Mouse (Mus musculus): Measurements from ENCODE around the gene Ccdc42. TPM values are rescaled to one million over a fixed set of nuclear protein-coding genes. Genes with fewer than 3 reads are reported as not detected.

The Ccdc42 gene
- 0.69 TPM in 1 of 2 replicates, not detected in the other for polyA plus RNA-seq (2016; fragmentation: Nextera tagmentation; extraction: Ambion mirVana)

GRCm38 (mm10) chr11:68586721-68587120, at the start of gene Ccdc42:
Gene Ccdc42 (plus strand): TSS chr11:68587021.
- Histone ChIP-seq H3K27me3 (0 out of 2 replicates have a peak, but pooled peaks cover 5% of the 10 kb centered on the region), H3K36me3 (replicated peaks) (no peaks in the 10 kb centered on the region), H3K4me3 (replicated peaks) (no peak within 1 kb of the TSS), H3K4me1 (peaks cover 3% of the 10 kb centered on the region), H3K27ac (no peak within 1 kb of the TSS), H3K9me3 (no peaks in the 10 kb centered on the region), H3K4me2 (no peak within 1 kb of the TSS), H3K9ac (no peak within 1 kb of the TSS)
- WGBS: 78% methylated on average over 5 of the region's 5 CpGs
- ATAC-seq (ENCODE audit: low FRiP score): no peak

GRCm38 (mm10) chr11:68539621-68540020, 47.2 kb upstream of the Ccdc42 start:
- Histone ChIP-seq H3K4me1 (0 out of 2 replicates have a peak, but pooled peaks cover 5% of the 10 kb centered on the region), H3K9me3 (no peaks in the 10 kb centered on the region), H3K27ac (no peak overlapping the region), H3K4me3 (replicated peaks) (no peak overlapping the region), H3K36me3 (replicated peaks) (no peaks in the 10 kb centered on the region), H3K27me3 (0 out of 2 replicates have a peak, but pooled peaks cover under 1% of the 10 kb centered on the region), H3K9ac (no peak overlapping the region), H3K4me2 (no peak overlapping the region)
- ATAC-seq (ENCODE audit: low FRiP score): no peak
- 61% methylated on average over 5 of the region's 5 CpGs for whole genome bisulfite sequencing

GRCm38 (mm10) chr11:68544554-68544953, 42.3 kb upstream of the Ccdc42 start:
- Histone ChIP-seq H3K4me1 (0 out of 2 replicates have a peak, but pooled peaks cover 4% of the 10 kb centered on the region), H3K4me3 (replicated peaks) (no peak overlapping the region), H3K36me3 (replicated peaks) (no peaks in the 10 kb centered on the region), H3K9me3 (no peaks in the 10 kb centered on the region), H3K4me2 (no peak overlapping the region), H3K27me3 (0 out of 2 replicates have a peak, but pooled peaks cover 3% of the 10 kb centered on the region), H3K9ac (no peak overlapping the region), H3K27ac (no peak overlapping the region)
- WGBS: 6% methylated on average over 8 of the region's 8 CpGs
- no peak for ATAC-seq (ENCODE audit: low FRiP score)

- H3K4me3 ChIP-seq (replicated peaks): no peak overlapping the region
Measured at GRCm38 (mm10) chr11:68545172-68545571, 41.6 kb upstream of the Ccdc42 start.

GRCm38 (mm10) chr11:68545682-68546222, 41.1 kb upstream of the Ccdc42 start:
- no peak for ATAC-seq (ENCODE audit: low FRiP score)
- Histone ChIP-seq H3K4me2 (no peak overlapping the region), H3K36me3 (replicated peaks) (no peaks in the 10 kb centered on the region), H3K27ac (no peak overlapping the region), H3K4me1 (0 out of 2 replicates have a peak, but pooled peaks cover 4% of the 10 kb centered on the region), H3K9ac (no peak overlapping the region), H3K27me3 (0 out of 2 replicates have a peak, but pooled peaks cover 3% of the 10 kb centered on the region), H3K9me3 (no peaks in the 10 kb centered on the region), H3K4me3 (replicated peaks) (no peak overlapping the region)
- 79% methylated on average over 8 of the region's 8 CpGs for WGBS

More at GRCm38 (mm10) chr11:68545172-68545571, 41.6 kb upstream of the Ccdc42 start:
- 0 out of 2 replicates have a peak, but pooled peaks cover 4% of the 10 kb centered on the region for H3K4me1 ChIP-seq
- no peak overlapping the region for H3K9ac ChIP-seq
- H3K27ac ChIP-seq: no peak overlapping the region
- 60% methylated on average over 7 of the region's 7 CpGs for WGBS
- 0 out of 2 replicates have a peak, but pooled peaks cover 3% of the 10 kb centered on the region for H3K27me3 ChIP-seq
- no peak overlapping the region for H3K4me2 ChIP-seq
- no peak for ATAC-seq (ENCODE audit: low FRiP score)
- H3K36me3 ChIP-seq (replicated peaks): no peaks in the 10 kb centered on the region
- no peaks in the 10 kb centered on the region for H3K9me3 ChIP-seq

GRCm38 (mm10) chr11:68547484-68547883, 39.3 kb upstream of the Ccdc42 start:
- WGBS: 74% methylated on average over 2 of the region's 2 CpGs
- H3K9me3 ChIP-seq: no peaks in the 10 kb centered on the region

GRCm38 (mm10) chr11:68549597-68549996, 37.2 kb upstream of the Ccdc42 start:
- Histone ChIP-seq H3K4me1 (0 out of 2 replicates have a peak, but pooled peaks cover 3% of the 10 kb centered on the region), H3K4me2 (no peak overlapping the region), H3K27ac (no peak overlapping the region), H3K27me3 (0 out of 2 replicates have a peak, but pooled peaks cover 2% of the 10 kb centered on the region), H3K4me3 (replicated peaks) (no peak overlapping the region), H3K9me3 (no peaks in the 10 kb centered on the region), H3K36me3 (replicated peaks) (no peaks in the 10 kb centered on the region), H3K9ac (no peak overlapping the region)
- no peak for ATAC-seq (ENCODE audit: low FRiP score)
- WGBS: 54% methylated on average over 3 of the region's 3 CpGs

More at GRCm38 (mm10) chr11:68547484-68547883, 39.3 kb upstream of the Ccdc42 start:
- H3K27ac ChIP-seq: no peak overlapping the region
- H3K4me3 ChIP-seq (replicated peaks): no peak overlapping the region
- H3K27me3 ChIP-seq: 0 out of 2 replicates have a peak, but pooled peaks cover 3% of the 10 kb centered on the region
- H3K4me1 ChIP-seq: 0 out of 2 replicates have a peak, but pooled peaks cover 4% of the 10 kb centered on the region
- no peaks in the 10 kb centered on the region for H3K36me3 ChIP-seq (replicated peaks)
- no peak for ATAC-seq (ENCODE audit: low FRiP score)
- H3K9ac ChIP-seq: no peak overlapping the region
- no peak overlapping the region for H3K4me2 ChIP-seq

- 65% methylated on average over 4 of the region's 4 CpGs for WGBS
- no peak overlapping the region for H3K4me2 ChIP-seq
- H3K36me3 ChIP-seq (replicated peaks): no peaks in the 10 kb centered on the region
- H3K4me3 ChIP-seq (replicated peaks): no peak overlapping the region
- peaks cover 1% of the 10 kb centered on the region; the same call in 1 of the 2 replicates for H3K27me3 ChIP-seq
- no peaks in the 10 kb centered on the region for H3K4me1 ChIP-seq
- no peak overlapping the region for H3K9ac ChIP-seq
- no peak for ATAC-seq (ENCODE audit: low FRiP score)
- H3K9me3 ChIP-seq: no peaks in the 10 kb centered on the region
- no peak overlapping the region for H3K27ac ChIP-seq
Measured at GRCm38 (mm10) chr11:68550358-68550757, 36.5 kb upstream of the Ccdc42 start.

GRCm38 (mm10) chr11:68553981-68554471, 32.8 kb upstream of the Ccdc42 start:
- H3K9me3 ChIP-seq: no peaks in the 10 kb centered on the region
- no peaks in the 10 kb centered on the region for H3K36me3 ChIP-seq (replicated peaks)
- no peak overlapping the region for H3K27ac ChIP-seq
- H3K4me1 ChIP-seq: 0 out of 2 replicates have a peak, but pooled peaks cover 6% of the 10 kb centered on the region
- no peak for ATAC-seq (ENCODE audit: low FRiP score)
- 43% methylated on average over 8 of the region's 8 CpGs for WGBS
- no peak overlapping the region for H3K4me2 ChIP-seq
- no peak overlapping the region for H3K9ac ChIP-seq
- peaks cover 19% of the 10 kb centered on the region for H3K27me3 ChIP-seq
- H3K4me3 ChIP-seq (replicated peaks): no peak overlapping the region

GRCm38 (mm10) chr11:68555918-68556584, 30.8 kb upstream of the Ccdc42 start, which contains the start of gene Mfsd6l:
Gene Mfsd6l (plus strand): TSS chr11:68556186.
- H3K4me1 ChIP-seq: 0 out of 2 replicates have a peak, but pooled peaks cover 6% of the 10 kb centered on the region
- H3K9me3 ChIP-seq: no peaks in the 10 kb centered on the region
- ATAC-seq (ENCODE audit: low FRiP score): no peak
- H3K27ac ChIP-seq: no peak within 1 kb of the TSS
- H3K27me3 ChIP-seq: peaks cover 19% of the 10 kb centered on the region
- H3K9ac ChIP-seq: no peak within 1 kb of the TSS
- H3K4me3 ChIP-seq (replicated peaks): peak within 1 kb of the TSS; percentile 3; the same call in 1 of the 2 replicates
- 5% methylated on average over 37 of the region's 37 CpGs for WGBS
- H3K4me2 ChIP-seq: peak within 1 kb of the TSS; percentile 38
- H3K36me3 ChIP-seq (replicated peaks): no peaks in the 10 kb centered on the region

GRCm38 (mm10) chr11:68559546-68559945, 27.3 kb upstream of the Ccdc42 start:
- no peaks in the 10 kb centered on the region for H3K9me3 ChIP-seq
- 0 out of 2 replicates have a peak, but pooled peaks cover 6% of the 10 kb centered on the region for H3K4me1 ChIP-seq
- WGBS: 38% methylated on average over 1 of the region's 1 CpGs
- H3K27ac ChIP-seq: no peak overlapping the region
- no peak overlapping the region for H3K9ac ChIP-seq
- no peak overlapping the region for H3K4me2 ChIP-seq
- ATAC-seq (ENCODE audit: low FRiP score): no peak
- H3K36me3 ChIP-seq (replicated peaks): no peaks in the 10 kb centered on the region
- H3K4me3 ChIP-seq (replicated peaks): no peak overlapping the region
- peaks cover 19% of the 10 kb centered on the region for H3K27me3 ChIP-seq
